Mouse (Mus musculus) liver, embryonic 16.5 days (tissue): ENCODE results near the gene Smarcc1. TPM values are rescaled to one million over a fixed set of nuclear protein-coding genes. Genes with fewer than 3 reads are reported as not detected.

Source experiments
- ATAC-seq: fragments of 200-750 bp; cut with Nextera tagmentation; 2 replicates; pipeline ENCODE4 v1.8.0; 2017; ENCODE audit warnings: low read depth, mild to moderate bottlenecking, moderate number of reproducible peaks, moderate library complexity
- H3K27ac ChIP-seq: fragments of 300-500 bp; sonication (generic); 2 replicates; pipeline ENCODE4 v1.5.1; 2014; ENCODE audit warnings: mild to moderate bottlenecking, low read length
- H3K27me3 ChIP-seq: fragments of 300-500 bp; sonication (generic); 2 replicates; pipeline ENCODE4 v1.6.1; 2014; ENCODE audit warnings: low read depth, low read length, mixed read lengths; ENCODE audit not compliant: control insufficient read depth, insufficient read depth
- H3K36me3 ChIP-seq: fragments of 300-500 bp; sonication (generic); 2 replicates; pipeline ENCODE4 v1.6.1; 2014; ENCODE audit warnings: mild to moderate bottlenecking; ENCODE audit not compliant: control insufficient read depth, insufficient read depth
- H3K4me1 ChIP-seq: fragments of 300-500 bp; sonication (generic); 2 replicates; pipeline ENCODE4 v1.6.1; 2014; ENCODE audit warnings: low read depth, low read length, mixed read lengths; ENCODE audit not compliant: control insufficient read depth
- H3K4me2 ChIP-seq: fragments of 300-500 bp; sonication (generic); 2 replicates; pipeline ENCODE4 v1.6.1; 2014; ENCODE audit warnings: low read depth, low read length, mixed read lengths
- H3K4me3 ChIP-seq: fragments of 300-500 bp; sonication (generic); 2 replicates; pipeline ENCODE4 v1.5.1; 2014; ENCODE audit warnings: low read depth, mild to moderate bottlenecking, low read length
- H3K9ac ChIP-seq: fragments of 300-500 bp; sonication (generic); 2 replicates; pipeline ENCODE4 v1.6.1; 2014; ENCODE audit warnings: low read depth, low read length
- H3K9me3 ChIP-seq: fragments of 300-500 bp; sonication (generic); replicated peaks from 2 replicates; pipeline ENCODE4 v1.6.1; 2016; ENCODE audit warnings: low read length; ENCODE audit not compliant: control insufficient read depth
- WGBS: fragments of 180-500 bp; shearing (Covaris S2); extraction: QIAGEN DNeasy Blood & Tissue Kit; methylation state at CpG from one replicate; pipeline ENCODE4 v1.1.7; 2014; ENCODE audit not compliant: insufficient replicate concordance; 5-methylcytosine and 5-hydroxymethylcytosine counted together
- polyA plus RNA-seq: library from polyadenylated mRNA; unstranded; fragments of >200 nt; fragmentation: Nextera tagmentation; extraction: Ambion mirVana; gene quantifications from 2 replicates; pipeline ENCODE4 v1.2.1, GENCODE M21; 2015

The Smarcc1 gene
- polyA plus RNA-seq, 1 experiment from 2014 or later: 25.7 TPM

GRCm38 (mm10) chr9:110093303-110093702, 24.2 kb upstream of the Smarcc1 start:
- Histone ChIP-seq H3K27ac (no peak overlapping the region), H3K4me1 (no peaks in the 10 kb centered on the region), H3K4me2 (no peak overlapping the region), H3K36me3 (peaks cover 35% of the 10 kb centered on the region), H3K9ac (no peak overlapping the region), H3K4me3 (no peak overlapping the region), H3K27me3 (no peaks in the 10 kb centered on the region), H3K9me3 (no peaks in the 10 kb centered on the region)
- no peak for ATAC-seq
- WGBS: 63% methylated on average over 4 of the region's 4 CpGs

GRCm38 (mm10) chr9:110094761-110095160, 22.7 kb upstream of the Smarcc1 start:
- Histone ChIP-seq H3K27ac (no peak overlapping the region), H3K36me3 (peaks cover 35% of the 10 kb centered on the region), H3K27me3 (no peaks in the 10 kb centered on the region), H3K4me3 (no peak overlapping the region), H3K9ac (no peak overlapping the region), H3K9me3 (no peaks in the 10 kb centered on the region), H3K4me1 (no peaks in the 10 kb centered on the region), H3K4me2 (no peak overlapping the region)
- no peak for ATAC-seq
- 82% methylated on average over 4 of the region's 4 CpGs for WGBS

- Histone ChIP-seq H3K9me3 (no peaks in the 10 kb centered on the region), H3K4me3 (no peak overlapping the region), H3K4me1 (peaks cover 8% of the 10 kb centered on the region), H3K4me2 (no peak overlapping the region), H3K36me3 (peaks cover 17% of the 10 kb centered on the region), H3K27ac (no peak overlapping the region), H3K27me3 (no peaks in the 10 kb centered on the region), H3K9ac (no peak overlapping the region)
- ATAC-seq: no peak
- WGBS: 85% methylated on average over 3 of the region's 3 CpGs
Measured at GRCm38 (mm10) chr9:110097791-110098190, 19.7 kb upstream of the Smarcc1 start.

- Histone ChIP-seq H3K36me3 (peaks cover 11% of the 10 kb centered on the region), H3K27ac (no peak overlapping the region)
- WGBS: 2% methylated on average over 41 of the region's 41 CpGs
Measured at GRCm38 (mm10) chr9:110100627-110101600, 16.6 kb upstream of the Smarcc1 start.

GRCm38 (mm10) chr9:110116353-110116976, 1.0 kb upstream of the Smarcc1 start:
- ATAC-seq: no peak
- H3K9ac ChIP-seq: peak overlapping the region; percentile 95
- H3K27ac ChIP-seq: peak overlapping the region; percentile 95
- H3K36me3 ChIP-seq: peaks cover 7% of the 10 kb centered on the region
- no peaks in the 10 kb centered on the region for H3K9me3 ChIP-seq
- H3K4me1 ChIP-seq: peaks cover 18% of the 10 kb centered on the region
- peak overlapping the region; percentile 97 for H3K4me3 ChIP-seq
- no peaks in the 10 kb centered on the region for H3K27me3 ChIP-seq
- WGBS: 14% methylated on average over 10 of the region's 10 CpGs
- peak overlapping the region; percentile 96 for H3K4me2 ChIP-seq

More at GRCm38 (mm10) chr9:110100627-110101600, 16.6 kb upstream of the Smarcc1 start:
- H3K9me3 ChIP-seq: no peaks in the 10 kb centered on the region
- H3K4me1 ChIP-seq: peaks cover 8% of the 10 kb centered on the region
- peak overlapping the region; percentile 84 for H3K9ac ChIP-seq
- no peaks in the 10 kb centered on the region for H3K27me3 ChIP-seq
- peak overlapping the region; percentile 87 for H3K4me3 ChIP-seq
- H3K4me2 ChIP-seq: peak overlapping the region; percentile 78
- ATAC-seq: peak; percentile 94

- Histone ChIP-seq H3K9me3 (no peaks in the 10 kb centered on the region), H3K27me3 (no peaks in the 10 kb centered on the region), H3K27ac (peak within 1 kb of the TSS; percentile 95), H3K36me3 (peaks cover 2% of the 10 kb centered on the region), H3K4me3 (peak within 1 kb of the TSS; percentile 97), H3K4me2 (peak within 1 kb of the TSS; percentile 96), H3K9ac (peak within 1 kb of the TSS; percentile 95), H3K4me1 (peaks cover 18% of the 10 kb centered on the region)
- under 1% methylated on average over 17 of the region's 17 CpGs for WGBS
- no peak for ATAC-seq
Measured at GRCm38 (mm10) chr9:110117779-110118139, 251 bp downstream of the Smarcc1 start, which contains the start of gene Dhx30. Gene Dhx30 (minus strand): TSS chr9:110117830.

GRCm38 (mm10) chr9:110118249-110118648, 741 bp downstream of the Smarcc1 start:
- Histone ChIP-seq H3K4me2 (peak overlapping the region; percentile 96), H3K4me3 (peak overlapping the region; percentile 97), H3K9ac (peak overlapping the region; percentile 95), H3K27me3 (no peaks in the 10 kb centered on the region), H3K36me3 (no peaks in the 10 kb centered on the region), H3K4me1 (peaks cover 18% of the 10 kb centered on the region), H3K9me3 (no peaks in the 10 kb centered on the region), H3K27ac (peak overlapping the region; percentile 95)
- ATAC-seq: no peak
- 46% methylated on average over 1 of the region's 1 CpGs for whole genome bisulfite sequencing

GRCm38 (mm10) chr9:110121424-110121823, 3.9 kb downstream of the Smarcc1 start:
- H3K9ac ChIP-seq: no peak overlapping the region

GRCm38 (mm10) chr9:110123322-110123721, 5.8 kb downstream of the Smarcc1 start:
- Histone ChIP-seq H3K27ac (no peak overlapping the region), H3K9me3 (no peaks in the 10 kb centered on the region), H3K4me1 (peaks cover 6% of the 10 kb centered on the region), H3K36me3 (no peaks in the 10 kb centered on the region), H3K4me3 (no peak overlapping the region), H3K27me3 (no peaks in the 10 kb centered on the region), H3K9ac (no peak overlapping the region), H3K4me2 (no peak overlapping the region)
- no peak for ATAC-seq
- WGBS: 68% methylated on average over 2 of the region's 2 CpGs

More at GRCm38 (mm10) chr9:110121424-110121823, 3.9 kb downstream of the Smarcc1 start:
- no peak overlapping the region for H3K27ac ChIP-seq
- peaks cover 15% of the 10 kb centered on the region for H3K4me1 ChIP-seq
- H3K4me3 ChIP-seq: no peak overlapping the region
- no peaks in the 10 kb centered on the region for H3K27me3 ChIP-seq
- no peaks in the 10 kb centered on the region for H3K9me3 ChIP-seq
- WGBS: 80% methylated on average over 4 of the region's 4 CpGs
- no peaks in the 10 kb centered on the region for H3K36me3 ChIP-seq
- no peak for ATAC-seq
- no peak overlapping the region for H3K4me2 ChIP-seq
